Mouse (Mus musculus) layer of hippocampus, adult 9-10 months (tissue): ENCODE results near the gene Naa50.

Source experiments
- DNase-seq: peaks from one replicate; pipeline ENCODE4 v3.0.0; 2022; ENCODE audit warnings: low spot score

Gene Naa50

GRCm38 (mm10) chr16:44139536-44140185 lies at the start of gene Naa50, which contains the start of gene Atp6v1a:
Gene Naa50 (plus strand): TSS chr16:44139830.
Gene Atp6v1a (minus strand): TSS chr16:44139705.
- no peak for DNase-seq

DNA sequence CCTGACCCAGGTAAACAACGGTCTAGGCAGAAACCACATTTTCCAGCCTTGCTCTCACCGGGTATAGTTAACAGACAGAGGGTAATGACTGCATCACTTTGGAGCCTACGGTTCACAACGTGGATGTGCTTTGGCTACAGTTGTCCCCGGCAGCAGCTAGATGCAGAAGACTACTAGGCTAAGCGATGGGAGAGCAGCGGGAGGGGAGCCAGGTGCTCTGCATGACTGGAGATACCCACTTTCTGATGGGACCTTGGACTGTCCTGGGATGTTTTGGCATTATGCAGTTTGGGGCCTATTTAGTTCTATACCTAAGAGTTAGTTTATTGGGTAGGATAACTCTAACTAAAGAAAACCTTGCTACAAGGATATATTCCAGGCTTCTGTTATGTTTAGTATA lies 40.3 kb upstream of the Naa50 start:
- no peak for DNase-seq

DNA sequence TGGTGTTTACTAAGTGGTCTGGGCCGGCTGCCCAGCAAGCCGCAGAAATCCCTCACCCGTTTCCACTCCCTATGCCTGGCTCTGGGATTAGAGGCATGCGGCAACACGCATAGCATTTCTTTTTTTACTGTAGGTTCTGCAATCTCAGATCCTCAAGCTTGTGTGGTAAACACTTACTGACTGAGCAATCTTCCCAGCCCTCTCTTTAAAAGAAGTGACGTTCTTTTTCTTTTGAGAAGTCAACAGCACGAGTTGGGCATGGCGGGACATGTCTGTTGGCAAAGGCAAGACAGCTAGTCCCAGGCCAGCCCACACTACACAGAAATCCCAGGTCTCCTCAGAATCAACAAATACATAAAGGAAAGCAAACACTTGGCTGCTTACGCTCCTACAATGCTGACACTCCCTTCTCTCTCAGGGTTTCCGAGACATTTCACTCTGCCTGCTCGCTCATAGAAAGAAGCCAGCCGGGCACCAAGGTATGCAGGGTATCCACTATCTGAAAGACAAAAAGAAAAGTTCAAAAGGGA lies 38.4 kb upstream of the Naa50 start:
- no peak for DNase-seq

DNA sequence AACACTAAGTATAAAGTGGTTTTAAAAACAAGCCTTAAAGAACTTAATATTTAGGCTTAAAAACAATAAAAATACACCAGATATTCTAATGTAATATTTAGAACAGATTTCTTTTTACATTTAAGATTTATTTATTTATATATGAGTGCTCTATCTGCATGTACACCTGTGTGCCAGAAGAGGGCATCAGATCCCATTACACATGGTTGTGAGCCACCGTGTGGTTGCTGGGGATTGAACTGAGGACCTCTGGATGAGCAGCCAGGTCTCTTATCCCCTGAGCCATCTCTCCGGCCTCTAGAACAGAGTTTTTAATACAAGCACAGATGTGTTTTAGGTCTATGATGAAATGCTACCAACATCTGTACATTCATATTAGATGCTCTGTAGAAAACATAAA lies 36.7 kb upstream of the Naa50 start:
- DNase-seq: no peak

GRCm38 (mm10) chr16:44103806-44104766 lies 35.5 kb upstream of the Naa50 start:
- DNase-seq: no peak

DNA sequence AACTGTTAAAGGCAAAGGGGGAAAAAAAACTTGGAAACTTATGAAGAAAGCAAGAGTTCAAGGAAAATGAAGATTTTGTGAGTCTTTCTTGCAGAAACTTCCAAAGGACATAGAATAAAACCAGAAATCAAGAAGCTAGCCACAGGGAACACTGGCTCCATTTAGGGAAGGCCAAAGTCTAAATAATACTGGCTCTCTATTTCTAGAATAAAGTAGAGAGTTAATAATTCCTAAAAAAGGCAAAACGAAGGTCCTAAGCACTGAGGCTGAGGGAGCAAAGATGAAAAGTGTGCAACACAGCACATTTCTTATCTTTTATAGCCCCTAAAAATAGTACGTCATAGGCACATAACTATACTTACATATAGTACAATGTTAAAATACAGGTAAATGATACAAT lies 34.4 kb upstream of the Naa50 start:
- no peak for DNase-seq

DNA sequence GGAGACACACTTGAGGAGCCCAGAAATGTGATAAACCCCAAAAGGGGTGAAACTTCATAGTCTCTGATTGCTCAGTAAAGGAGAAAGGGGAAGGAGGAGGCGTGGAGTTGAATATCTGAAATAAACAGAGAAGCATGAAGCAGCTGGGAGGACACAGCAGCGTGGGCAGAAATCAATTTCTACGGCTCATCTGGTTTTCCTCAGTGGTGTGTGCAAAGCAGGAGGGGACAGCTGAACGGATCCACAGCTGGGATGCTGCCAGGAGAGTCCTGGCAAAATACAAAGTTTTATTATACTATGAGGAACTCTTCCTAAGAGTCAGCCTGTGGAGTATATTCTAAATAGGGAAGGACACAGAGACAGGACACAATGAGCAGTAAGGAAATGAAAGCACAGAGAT lies 30.6 kb upstream of the Naa50 start:
- no peak for DNase-seq

- no peak for DNase-seq
Measured at GRCm38 (mm10) chr16:44119753-44120501, 19.7 kb upstream of the Naa50 start.

DNA sequence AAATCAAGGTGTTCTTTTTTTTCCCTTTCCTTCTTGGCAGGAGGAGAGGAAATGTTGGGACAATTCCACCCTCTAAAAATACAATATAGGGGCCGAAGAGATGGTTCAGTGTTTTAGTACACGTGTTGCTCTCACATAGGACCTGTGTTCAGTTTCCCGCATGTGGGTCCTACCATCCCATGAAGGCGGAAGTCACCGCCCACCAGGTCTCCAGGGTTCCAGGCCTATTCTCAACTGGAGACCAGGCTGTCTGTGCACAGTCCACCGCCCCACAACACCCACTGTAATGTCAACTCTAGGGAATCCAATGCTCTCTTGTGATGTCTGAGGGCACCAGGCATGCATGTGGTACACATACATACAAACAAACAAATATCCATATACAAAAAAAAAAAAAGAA lies 17.5 kb upstream of the Naa50 start:
- DNase-seq: no peak

DNA sequence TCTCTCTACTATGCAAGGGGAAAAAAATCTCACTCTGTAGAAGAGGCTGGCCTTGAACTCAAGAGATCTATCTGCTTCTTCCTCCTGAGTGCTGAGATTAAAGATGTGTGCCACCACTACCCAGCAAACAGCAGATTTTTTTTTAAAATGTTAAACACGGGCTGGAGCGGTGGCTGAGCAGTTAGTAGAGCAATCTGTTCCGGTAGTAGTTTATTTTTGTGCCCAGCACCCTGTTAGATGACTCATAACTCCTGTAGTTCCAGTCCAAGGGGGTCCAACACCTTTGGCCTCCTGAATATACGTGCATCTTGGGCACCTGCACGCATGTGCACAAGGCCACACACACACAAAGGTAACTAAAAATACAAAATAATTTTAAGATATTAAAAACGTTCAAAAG lies 17.1 kb upstream of the Naa50 start:
- no peak for DNase-seq

GRCm38 (mm10) chr16:44122982-44123725 lies 16.5 kb upstream of the Naa50 start:
- no peak for DNase-seq

GRCm38 (mm10) chr16:44123786-44124185 lies 15.8 kb upstream of the Naa50 start:
- DNase-seq: no peak

GRCm38 (mm10) chr16:44124713-44125112 lies 14.9 kb upstream of the Naa50 start:
- DNase-seq: no peak

GRCm38 (mm10) chr16:44125436-44125835 lies 14.2 kb upstream of the Naa50 start:
- DNase-seq: no peak

DNA sequence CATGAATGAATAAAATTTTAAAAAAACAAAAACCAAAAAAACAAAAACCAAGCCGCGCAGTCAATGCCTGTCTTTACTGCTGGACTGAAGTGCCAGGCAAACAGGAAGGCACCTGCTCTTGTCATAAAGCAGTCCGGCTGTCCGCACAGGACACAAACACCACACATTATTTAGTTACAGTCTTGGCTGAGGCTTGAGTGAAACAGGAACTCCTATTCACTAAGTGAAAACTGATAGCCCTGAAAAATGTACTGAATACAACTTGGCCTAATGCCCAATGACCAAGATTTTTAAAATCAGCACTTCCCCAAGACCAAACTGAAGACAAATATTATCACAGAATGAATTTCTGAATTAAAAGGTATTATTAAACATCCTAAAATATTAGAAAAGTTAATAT lies 13.2 kb upstream of the Naa50 start:
- DNase-seq: no peak

DNA sequence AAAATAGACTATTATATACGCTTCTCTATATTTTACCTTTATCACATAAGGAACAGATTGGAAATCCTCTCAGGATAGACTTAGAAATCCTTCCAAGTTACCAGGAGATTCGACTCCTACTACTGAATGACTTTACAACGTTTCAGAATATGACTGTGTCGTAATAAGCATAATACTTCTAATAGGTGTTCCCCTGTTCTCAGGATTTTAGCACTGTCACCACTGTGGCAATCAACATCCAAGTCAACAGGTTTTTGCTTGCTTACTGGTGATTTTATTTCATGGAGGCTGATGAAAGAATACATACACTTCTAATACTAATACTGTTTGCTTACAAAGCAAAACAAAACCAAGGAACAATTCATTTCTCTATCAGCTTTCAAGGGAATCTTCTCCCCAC lies 7.3 kb upstream of the Naa50 start:
- no peak for DNase-seq

DNA sequence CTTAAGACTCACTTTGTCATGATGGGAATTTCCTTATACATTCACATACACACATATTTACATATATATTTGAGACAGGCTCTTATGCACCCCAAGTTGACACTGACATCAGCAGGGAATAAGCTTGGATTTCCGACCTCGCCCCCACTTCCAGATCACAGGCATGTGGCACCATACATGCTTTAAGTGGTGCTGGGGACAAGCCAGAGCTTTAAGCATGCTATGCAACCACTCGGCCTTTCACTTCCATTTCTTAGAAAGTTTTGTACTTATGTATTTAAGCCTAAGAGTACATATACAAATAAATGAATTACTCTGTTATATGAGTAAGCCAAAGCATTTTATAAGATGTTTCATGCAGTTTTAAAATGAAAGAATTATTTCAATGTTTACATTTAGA lies 6.4 kb upstream of the Naa50 start:
- DNase-seq: no peak

- DNase-seq: no peak
Measured at GRCm38 (mm10) chr16:44136511-44137021, 3.1 kb upstream of the Naa50 start.

DNA sequence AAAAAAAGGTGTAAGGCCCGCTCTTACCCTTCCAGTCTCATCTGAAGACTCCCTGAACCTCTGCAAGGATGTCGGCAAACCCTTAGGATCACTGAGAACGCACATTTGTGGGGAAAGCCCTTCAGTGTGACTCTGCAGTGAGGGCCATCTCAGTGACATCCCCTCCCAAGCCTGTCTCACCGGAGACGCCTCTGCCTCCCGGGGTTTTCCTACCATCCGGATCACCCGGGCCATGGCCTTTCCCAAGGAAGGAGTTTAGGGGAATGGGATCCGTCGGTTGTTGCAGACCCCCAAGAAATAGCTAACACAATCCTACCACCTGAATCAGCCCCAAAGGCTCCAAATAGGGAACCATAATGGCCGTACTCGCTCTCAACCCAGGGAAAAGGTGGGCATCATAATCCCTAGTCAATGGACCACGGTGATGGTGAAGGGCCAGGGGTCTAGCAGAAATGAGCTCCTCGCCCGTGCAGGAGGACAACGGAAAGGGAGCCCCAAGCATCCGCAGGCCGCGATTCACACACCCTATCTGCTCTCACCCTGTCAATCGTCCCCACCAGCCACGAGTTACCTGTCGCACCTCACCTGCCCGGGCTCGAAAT lies 1.2 kb upstream of the Naa50 start:
- DNase-seq: no peak

GRCm38 (mm10) chr16:44138979-44139535 lies 573 bp upstream of the Naa50 start:
- peak; percentile 87 for DNase-seq
